Mouse (Mus musculus) heart, adult 18-20 months (tissue): ENCODE data around the gene Olfr853. TPM values are rescaled to one million over a fixed set of nuclear protein-coding genes. Genes with fewer than 3 reads are reported as not detected.

Experiments
- DNase-seq, 2 experiments: peaks; one replicate each; pipeline ENCODE4 v3.0.0; 2021 to 2022; ENCODE audit warnings: mixed read lengths in 1 of 2
- long read RNA-seq, 2 experiments: library from polyadenylated mRNA; stranded (forward); transcript quantifications; one replicate each; pipeline ENCODE4 v2.0.0; 2021
- total RNA-seq, 2 experiments: library from RNA; stranded (reverse); gene quantifications; 2 replicates each; pipeline ENCODE4 v1.2.3; 2021

Olfr853 gene
- total RNA-seq = not detected
- long read RNA-seq, experiment 1 = 0 reads
- long read RNA-seq, experiment 2 = 0 reads

GRCm38 (mm10) chr9:19540976-19541375 lies at the start of gene Olfr853:
Olfr853 (minus strand) TSS chr9:19541076.
- DNase-seq = no peak

- no peak for DNase-seq
Observed at GRCm38 (mm10) chr9:19582317-19582716, 41.4 kb upstream of the Olfr853 start, which contains the start of gene Olfr855. Olfr855 (plus strand) TSS chr9:19582617.

GRCm38 (mm10) chr9:19567282-19567681 lies 26.4 kb upstream of the Olfr853 start, which contains the start of gene Olfr854:
Olfr854 (minus strand) TSS chr9:19567382.
- DNase-seq = no peak

- DNase-seq = no peak
Observed at GRCm38 (mm10) chr9:19492995-19493394, 47.9 kb downstream of the Olfr853 start, which contains the start of gene Olfr851. Olfr851 (plus strand) TSS chr9:19493295.

Other genes starting within 250 kb of the Olfr853 start
- gene Olfr844, start 224.7 kb downstream of the Olfr853 start, total RNA-seq = not detected
- gene Olfr845, start 204.6 kb downstream of the Olfr853 start, total RNA-seq = not detected
- not detected for gene Olfr846, start 177.1 kb downstream of the Olfr853 start, total RNA-seq
- gene Olfr847, start 162.4 kb downstream of the Olfr853 start, total RNA-seq = not detected
- gene Olfr849, start 100.8 kb downstream of the Olfr853 start, total RNA-seq = not detected
- not detected for gene Olfr850, start 62.8 kb downstream of the Olfr853 start, total RNA-seq
- gene Olfr851, start 47.8 kb downstream of the Olfr853 start, total RNA-seq = not detected
- gene Olfr854, start 26.3 kb upstream of the Olfr853 start, total RNA-seq = not detected
- gene Olfr855, start 41.5 kb upstream of the Olfr853 start, total RNA-seq = not detected
- gene Zfp317, start 81.0 kb upstream of the Olfr853 start, total RNA-seq = 10 to 100 TPM; 14.0 to 14.9 TPM
- not detected for gene Olfr857, start 168.4 kb upstream of the Olfr853 start, total RNA-seq
- not detected for gene Olfr58, start 239.2 kb upstream of the Olfr853 start, total RNA-seq